Mouse (Mus musculus): Measurements from ENCODE around the gene Spata21.

Gene Spata21
- long read RNA-seq, experiment 1: 0 reads
- long read RNA-seq, experiment 2: 0 reads

GRCm38 (mm10) chr4:141088033-141088432, at the start of gene Spata21:
TSS of gene Spata21 (plus strand) at chr4:141088333.
- intact Hi-C loops (cut with DNase I): no loop called here

- intact Hi-C loops (cut with DNase I): no loop called here
These were observed 47.0 kb upstream of the Spata21 start for GRCm38 (mm10) chr4:141041117-141041516.

GRCm38 (mm10) chr4:141044816-141045215, 43.3 kb upstream of the Spata21 start:
- intact Hi-C loops (cut with DNase I): loop anchor here (1.0 kb wide), 1 partner anchor 20 kb away; no protein-coding TSS in a partner anchor

- intact Hi-C loops (cut with DNase I): no loop called here
These were observed 39.2 kb upstream of the Spata21 start for GRCm38 (mm10) chr4:141048810-141049475.

- intact Hi-C loops (cut with DNase I): no loop called here
These were observed 38.7 kb upstream of the Spata21 start for GRCm38 (mm10) chr4:141049476-141049835.

- intact Hi-C loops (cut with DNase I): no loop called here
These were observed 35.7 kb upstream of the Spata21 start for GRCm38 (mm10) chr4:141052442-141052841.

- intact Hi-C loops (cut with DNase I): no loop called here
These were observed 35.0 kb upstream of the Spata21 start for GRCm38 (mm10) chr4:141053138-141053537.

GRCm38 (mm10) chr4:141053568-141054161, 34.5 kb upstream of the Spata21 start:
- intact Hi-C loops (cut with DNase I): no loop called here

GRCm38 (mm10) chr4:141056970-141057369, 31.2 kb upstream of the Spata21 start:
- intact Hi-C loops (cut with DNase I): no loop called here

GRCm38 (mm10) chr4:141058835-141059234, 29.3 kb upstream of the Spata21 start:
- intact Hi-C loops (cut with DNase I): no loop called here

GRCm38 (mm10) chr4:141059616-141060425, 28.3 kb upstream of the Spata21 start:
- intact Hi-C loops (cut with DNase I): no loop called here

GRCm38 (mm10) chr4:141060426-141061301, 27.5 kb upstream of the Spata21 start, which contains the start of gene Crocc:
TSS of gene Crocc (minus strand) at chr4:141060550.
- intact Hi-C loops (cut with DNase I): no loop called here

- intact Hi-C loops (cut with DNase I): no loop called here
These were observed 24.0 kb upstream of the Spata21 start for GRCm38 (mm10) chr4:141064104-141064659.

GRCm38 (mm10) chr4:141065123-141065522, 23.0 kb upstream of the Spata21 start:
- intact Hi-C loops (cut with DNase I): loop anchor here (1.0 kb wide), 1 partner anchor 21 kb away; no protein-coding TSS in a partner anchor

GRCm38 (mm10) chr4:141066709-141067515, 21.2 kb upstream of the Spata21 start:
- intact Hi-C loops (cut with DNase I): no loop called here

- intact Hi-C loops (cut with DNase I): no loop called here
These were observed 20.6 kb upstream of the Spata21 start for GRCm38 (mm10) chr4:141067516-141068046.

GRCm38 (mm10) chr4:141068655-141069054, 19.5 kb upstream of the Spata21 start:
- intact Hi-C loops (cut with DNase I): no loop called here

- intact Hi-C loops (cut with DNase I): no loop called here
These were observed 18.4 kb upstream of the Spata21 start for GRCm38 (mm10) chr4:141069731-141070130.

- intact Hi-C loops (cut with DNase I): no loop called here
These were observed 15.6 kb upstream of the Spata21 start for GRCm38 (mm10) chr4:141072502-141072901.

GRCm38 (mm10) chr4:141073661-141074060, 14.5 kb upstream of the Spata21 start:
- intact Hi-C loops (cut with DNase I): no loop called here
